Mouse (Mus musculus): ENCODE measurements at regions not wholly inside any gene's neighbourhood (a gene's known extent, or its start where the extent isn't known, plus 50 kb on each side); places are given as distances from the start of the nearest gene placed in this dataset.

Small RNA genes in the stretch of these regions (microRNA-seq; reads per million reads assigned to microRNA genes)
- gene Gm27525, result 0 reads per million in 2 experiments

All from layer of hippocampus, postnatal 14 days (tissue).